Mouse (Mus musculus): ENCODE measurements around the gene Olfr288. TPM values are rescaled to one million over a fixed set of nuclear protein-coding genes. Genes with fewer than 3 reads are reported as not detected.
A peak's percentile ranks its signal among the peaks of the same experiment; 100 is the strongest.

The Olfr288 gene
- total RNA-seq, 1 experiment from 2014 or later = not detected

DNA sequence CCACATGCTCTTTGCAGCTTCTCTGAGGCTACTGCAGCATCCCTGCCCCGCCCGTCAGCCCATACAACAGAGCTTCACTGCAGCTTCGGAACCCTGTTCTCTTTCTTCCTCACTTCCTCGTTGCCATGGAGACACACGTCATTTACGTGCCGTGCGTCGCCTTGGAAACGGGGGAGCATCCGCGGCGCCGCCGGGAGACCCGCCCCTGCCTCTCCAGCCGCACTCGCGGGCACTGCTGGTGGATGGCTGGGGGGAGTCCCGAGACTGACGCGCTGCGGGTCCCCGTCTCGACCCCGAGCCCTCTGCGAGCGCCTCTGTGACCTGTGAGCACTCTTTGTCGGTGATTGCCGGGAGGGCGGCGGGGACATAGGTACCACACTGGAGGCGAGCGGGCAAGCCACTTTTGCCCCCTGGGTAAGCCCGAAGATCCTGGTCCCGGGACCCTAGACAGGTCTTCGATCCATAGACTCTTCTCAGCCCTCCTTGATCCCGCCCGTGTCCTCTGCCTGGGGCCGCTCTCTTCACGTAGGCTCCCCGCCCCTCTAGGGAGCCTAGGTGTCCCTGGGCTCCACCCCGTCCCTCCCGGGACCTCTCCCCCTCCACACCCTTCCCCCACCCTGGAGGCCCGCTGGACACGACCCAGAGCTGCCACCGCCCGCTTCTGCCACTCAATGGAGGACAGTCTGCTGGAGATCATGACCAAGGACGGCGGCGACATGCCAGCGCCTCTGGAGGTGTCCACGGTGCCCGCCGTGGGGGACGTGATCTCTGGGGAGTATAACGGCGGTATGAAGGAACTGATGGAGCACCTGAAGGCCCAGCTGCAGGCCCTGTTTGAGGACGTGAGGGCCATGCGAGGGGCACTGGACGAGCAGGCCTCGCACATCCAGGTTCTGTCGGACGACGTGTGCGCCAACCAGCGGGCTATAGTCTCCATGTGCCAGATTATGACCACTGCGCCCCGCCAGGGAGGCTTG is 27.4 kb downstream of the Olfr288 start:
- ATAC-seq (replicated peaks; ENCODE audit: low read depth, poor library complexity, severe bottlenecking) = peak; percentile 77

DNA sequence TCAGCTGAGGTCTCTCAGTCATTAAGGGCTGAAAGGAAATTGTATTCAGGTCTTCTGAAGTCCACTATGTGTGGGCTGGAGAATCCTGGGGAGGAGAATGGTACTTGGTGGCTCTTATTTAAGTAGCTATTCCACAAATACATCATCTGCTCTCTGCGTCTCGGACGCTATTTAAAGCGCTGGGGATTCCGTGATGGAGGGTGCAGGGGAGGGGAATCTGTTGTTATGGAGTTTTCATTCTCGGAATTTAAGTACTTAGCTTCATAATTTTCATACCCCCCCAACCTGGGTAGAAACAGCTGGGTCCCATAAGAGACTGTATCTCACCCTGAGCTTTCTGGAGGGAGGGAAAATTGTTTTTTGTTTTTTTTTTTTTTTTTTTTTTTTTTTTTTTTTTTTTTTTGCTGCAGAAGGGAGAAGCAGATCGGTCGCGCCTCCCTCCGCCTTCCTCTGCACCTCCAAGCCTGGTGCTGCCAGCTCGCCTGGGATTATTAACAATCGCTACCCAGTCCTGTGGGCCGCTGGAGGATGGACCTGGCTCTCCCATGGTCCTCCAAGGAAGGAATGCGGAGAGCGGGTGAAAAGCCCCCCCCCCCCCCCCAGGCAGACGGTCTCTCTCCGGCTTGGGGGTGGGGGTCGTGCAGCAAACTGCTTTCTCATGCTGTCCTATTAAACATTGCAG is 28.2 kb downstream of the Olfr288 start, which contains the start of gene Ccdc184:
Gene Ccdc184 (plus strand): TSS at position 196 of the 682 bp plus-strand sequence.
- no peak for ATAC-seq (replicated peaks; ENCODE audit: low read depth, poor library complexity, severe bottlenecking)

DNA sequence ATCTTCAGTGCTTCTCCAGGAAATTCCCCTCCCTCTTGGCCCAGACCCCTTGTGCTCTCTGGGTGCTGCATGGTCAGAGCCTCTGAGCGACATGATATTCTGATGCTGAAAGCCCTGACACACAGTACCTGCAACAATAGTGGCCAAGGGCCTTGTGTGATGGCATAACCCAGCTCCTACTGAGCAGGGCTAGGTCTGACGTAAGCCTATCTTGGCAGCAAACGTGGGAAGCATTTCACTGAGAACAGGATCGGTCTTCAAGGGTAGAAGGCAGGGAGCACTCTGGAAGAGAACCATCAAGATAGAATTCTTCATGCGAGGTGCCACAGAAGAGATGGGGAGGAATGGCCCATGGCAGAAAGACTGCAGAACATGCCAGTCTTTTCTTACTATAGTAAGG is 29.8 kb downstream of the Olfr288 start, which contains the start of gene Asb8:
Gene Asb8 (minus strand): TSS at position 101 of the 400 bp plus-strand sequence.
- ATAC-seq (replicated peaks; ENCODE audit: low read depth, poor library complexity, severe bottlenecking) = no peak

DNA sequence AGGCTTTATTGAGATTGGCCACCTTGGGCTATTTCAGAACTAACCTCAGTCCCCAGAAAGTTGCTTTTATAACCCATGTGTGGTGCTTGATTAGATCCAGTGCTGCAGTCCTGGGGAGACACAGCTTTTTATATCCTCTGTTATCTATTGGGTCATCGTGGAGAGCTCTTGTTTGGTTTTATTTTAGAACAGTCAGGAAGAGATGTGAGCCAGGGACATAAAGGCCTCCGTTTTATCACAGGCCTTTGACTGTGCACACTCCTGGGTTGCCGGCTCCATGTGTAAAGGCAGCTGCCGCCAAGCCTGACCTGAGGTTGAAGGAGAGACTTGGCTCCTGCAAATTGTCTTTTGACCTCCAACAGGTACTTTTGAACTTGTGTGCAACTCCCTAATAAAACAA is 32.8 kb downstream of the Olfr288 start:
- ATAC-seq (replicated peaks; ENCODE audit: low read depth, poor library complexity, severe bottlenecking) = no peak

DNA sequence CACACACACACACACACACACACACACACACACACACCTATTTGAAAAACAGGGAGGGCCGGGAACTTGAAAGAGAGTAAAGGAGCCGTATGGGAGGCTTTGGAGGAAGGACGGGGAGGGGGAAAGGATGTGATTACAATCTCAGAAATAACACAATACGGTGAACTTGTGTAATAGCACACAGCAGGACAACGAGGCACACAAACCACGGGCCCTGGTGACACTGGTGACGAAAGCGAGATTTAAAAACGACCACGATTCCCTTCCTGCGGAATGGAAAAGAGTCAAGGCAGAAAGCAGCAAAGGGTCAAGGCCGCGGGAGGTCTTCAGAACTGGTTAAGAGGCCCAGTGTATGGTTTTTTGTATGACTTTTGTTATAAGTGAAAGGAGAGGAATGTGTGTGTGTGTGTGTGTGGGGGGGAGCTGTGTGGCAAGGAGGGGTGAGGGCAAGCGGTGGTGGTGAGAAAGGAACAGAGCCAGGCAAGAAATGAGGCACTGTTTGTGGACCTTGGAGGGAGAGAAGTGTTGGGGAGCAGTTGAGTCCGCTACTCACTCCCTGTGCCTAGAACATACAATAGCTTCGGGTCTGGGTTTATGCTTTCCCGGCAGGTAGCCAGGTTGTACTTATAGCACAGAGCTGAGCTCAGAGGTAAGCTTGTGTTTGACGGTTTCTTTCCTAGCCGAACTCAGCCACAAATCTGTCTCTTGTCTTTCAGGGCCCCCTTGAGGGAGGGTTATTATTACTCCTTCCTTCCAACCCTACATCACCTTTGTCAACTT is 34.1 kb downstream of the Olfr288 start:
- no peak for ATAC-seq (replicated peaks; ENCODE audit: low read depth, poor library complexity, severe bottlenecking)

DNA sequence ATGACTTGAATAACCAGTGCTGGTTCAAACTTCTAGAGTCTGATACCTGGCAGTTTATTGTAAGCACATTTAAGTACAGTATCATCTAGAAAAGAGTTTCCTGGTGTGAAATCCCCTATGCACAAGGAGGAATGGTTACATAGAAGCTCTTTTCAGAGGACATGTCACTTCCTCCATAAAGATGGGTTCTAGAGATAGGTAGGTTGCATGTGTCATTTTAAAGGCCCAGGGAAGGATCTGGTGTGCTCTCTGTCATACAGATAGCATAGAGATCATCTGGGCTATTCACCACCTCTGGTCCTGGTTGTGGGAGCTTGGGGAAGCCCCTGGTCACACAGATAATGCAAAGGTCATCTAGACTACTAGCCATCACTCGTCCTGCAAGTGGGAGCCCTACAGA is 38.1 kb downstream of the Olfr288 start:
- no peak for ATAC-seq (replicated peaks; ENCODE audit: low read depth, poor library complexity, severe bottlenecking)

DNA sequence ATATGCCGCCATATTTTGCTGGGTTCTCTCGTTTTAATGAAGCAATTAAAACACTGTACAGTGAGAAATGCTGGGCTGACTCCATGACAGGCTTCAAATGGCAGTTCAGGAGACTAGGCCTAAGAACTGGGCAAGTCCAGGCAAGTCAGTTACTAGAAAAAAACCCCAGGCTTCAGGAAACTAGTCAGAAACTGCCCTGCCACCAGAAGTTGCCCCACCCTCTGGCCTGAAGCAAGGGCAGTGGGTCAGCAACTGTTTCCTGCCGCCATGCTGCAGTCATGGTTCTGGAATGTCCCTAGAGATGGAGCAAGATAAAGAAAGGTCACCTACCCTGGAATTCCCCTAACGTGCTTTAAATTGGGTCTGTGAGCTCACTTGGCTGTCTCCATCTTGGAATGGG is 39.4 kb downstream of the Olfr288 start:
- no peak for ATAC-seq (replicated peaks; ENCODE audit: low read depth, poor library complexity, severe bottlenecking)

DNA sequence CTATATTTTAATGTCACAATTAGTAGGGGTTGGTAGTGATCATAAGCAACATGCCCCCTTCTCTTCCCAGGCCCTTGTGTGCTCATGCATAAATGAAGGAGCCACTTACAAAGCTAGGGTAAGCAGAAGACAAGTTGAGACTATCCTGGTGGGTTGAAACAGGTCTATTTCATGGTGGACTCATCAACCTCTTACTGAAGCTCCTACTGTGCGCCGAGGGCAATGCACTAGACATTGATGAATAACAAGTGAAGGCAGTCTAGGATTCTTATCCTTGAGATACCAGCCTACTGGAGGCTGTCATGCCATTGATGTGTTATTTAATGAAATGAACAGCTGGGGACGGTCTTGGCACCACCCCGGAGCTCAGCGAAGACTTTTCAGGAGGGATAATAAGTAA is 40.1 kb downstream of the Olfr288 start:
- ATAC-seq (replicated peaks; ENCODE audit: low read depth, poor library complexity, severe bottlenecking) = no peak

DNA sequence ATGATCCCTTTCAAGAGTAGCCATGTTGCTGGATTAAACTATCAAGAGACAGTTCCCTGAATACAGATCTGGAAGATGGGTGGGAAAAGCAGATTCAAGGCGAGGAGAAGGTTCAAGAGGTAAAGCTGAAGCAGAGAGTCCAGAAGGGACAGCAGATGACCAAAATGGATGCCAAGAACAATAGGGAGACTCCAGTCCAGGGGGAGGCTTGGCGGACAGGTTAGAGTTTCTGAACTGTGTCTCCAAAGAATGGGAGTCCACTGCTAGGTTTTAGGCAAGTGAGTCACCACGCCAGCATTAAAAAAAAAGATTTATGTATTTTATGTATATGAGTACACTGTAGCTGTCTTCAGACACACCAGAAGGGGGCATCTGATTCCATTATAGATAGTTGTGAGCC is 40.7 kb downstream of the Olfr288 start:
- ATAC-seq (replicated peaks; ENCODE audit: low read depth, poor library complexity, severe bottlenecking) = no peak

DNA sequence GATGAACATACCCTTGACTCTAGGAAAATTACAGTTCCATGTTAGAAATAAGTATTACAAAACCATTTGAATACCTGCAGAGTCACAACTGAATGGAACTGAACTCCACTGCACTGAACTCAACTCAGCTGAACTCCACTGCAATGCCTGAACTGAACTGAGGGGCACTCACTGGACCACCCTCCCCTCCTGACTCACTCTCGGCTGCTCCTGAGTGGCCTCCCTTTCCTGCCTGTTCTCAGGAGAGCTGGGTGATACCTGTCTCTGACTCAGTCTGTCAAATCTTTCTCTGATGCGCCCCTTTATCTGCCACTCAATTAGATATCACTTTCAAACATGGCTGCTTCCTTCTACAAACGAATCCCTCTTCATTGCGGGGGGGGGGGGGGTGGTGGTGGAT is 41.2 kb downstream of the Olfr288 start:
- no peak for ATAC-seq (replicated peaks; ENCODE audit: low read depth, poor library complexity, severe bottlenecking)

DNA sequence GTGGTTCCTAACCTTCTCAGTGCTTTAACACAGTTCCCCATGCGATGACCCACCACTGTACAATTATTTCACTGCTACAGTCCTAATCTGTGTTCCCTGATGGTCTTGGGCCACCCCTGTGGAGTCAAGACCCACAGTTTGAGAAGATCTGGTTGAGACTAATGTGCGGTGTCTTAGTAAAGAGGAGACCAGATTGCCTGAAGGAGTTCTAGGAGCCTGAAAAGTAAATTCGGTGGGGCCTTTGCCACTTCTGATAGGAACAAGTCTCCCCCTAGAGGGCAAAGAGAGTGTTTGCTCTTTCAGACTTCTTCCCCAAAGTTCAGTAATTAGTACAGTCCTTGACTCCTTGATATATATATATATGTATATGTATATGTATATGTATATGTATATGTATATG is 41.7 kb downstream of the Olfr288 start:
- ATAC-seq (replicated peaks; ENCODE audit: low read depth, poor library complexity, severe bottlenecking) = peak; percentile 89

DNA sequence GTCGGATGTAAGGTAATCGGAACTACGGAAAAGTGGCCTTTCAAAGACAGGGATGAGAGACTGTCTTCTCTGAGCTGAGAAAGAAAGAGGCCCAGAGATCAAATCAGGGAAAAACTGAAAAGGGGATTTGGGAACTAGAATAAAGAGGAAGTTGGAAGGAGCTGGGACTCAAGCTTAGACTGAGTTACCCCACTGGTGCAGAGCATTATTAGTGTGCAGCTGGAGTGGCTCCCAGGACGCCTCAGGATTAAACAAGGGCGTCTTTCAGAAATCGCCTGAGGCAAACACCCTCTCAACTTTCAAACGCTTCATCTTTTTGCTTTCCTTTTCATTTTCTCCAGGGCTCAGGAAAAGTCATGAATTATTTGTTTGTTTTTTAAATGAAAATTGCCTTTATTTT is 42.4 kb downstream of the Olfr288 start:
- no peak for ATAC-seq (replicated peaks; ENCODE audit: low read depth, poor library complexity, severe bottlenecking)

DNA sequence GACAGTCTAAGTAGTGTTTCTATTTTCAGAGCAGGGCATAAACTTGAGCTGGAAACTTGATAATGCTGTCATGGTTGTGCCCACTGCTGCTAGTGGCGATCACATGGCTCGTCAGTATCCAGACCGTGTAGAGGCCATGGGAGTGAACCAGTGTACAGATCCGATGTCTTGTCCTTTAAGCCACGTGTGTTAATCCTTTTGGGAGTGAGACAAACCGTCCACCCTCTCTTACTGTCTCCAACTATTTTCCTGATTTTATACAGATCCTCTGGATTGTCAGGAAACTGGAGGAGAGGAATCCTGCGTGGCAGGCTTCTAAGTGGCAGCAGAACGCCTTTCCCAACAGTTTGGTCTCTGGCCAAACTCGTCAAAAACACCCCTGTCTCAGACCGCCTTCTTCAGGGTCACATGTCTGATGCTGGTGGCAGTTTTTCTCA is 46.2 kb downstream of the Olfr288 start:
- no peak for ATAC-seq (replicated peaks; ENCODE audit: low read depth, poor library complexity, severe bottlenecking)

DNA sequence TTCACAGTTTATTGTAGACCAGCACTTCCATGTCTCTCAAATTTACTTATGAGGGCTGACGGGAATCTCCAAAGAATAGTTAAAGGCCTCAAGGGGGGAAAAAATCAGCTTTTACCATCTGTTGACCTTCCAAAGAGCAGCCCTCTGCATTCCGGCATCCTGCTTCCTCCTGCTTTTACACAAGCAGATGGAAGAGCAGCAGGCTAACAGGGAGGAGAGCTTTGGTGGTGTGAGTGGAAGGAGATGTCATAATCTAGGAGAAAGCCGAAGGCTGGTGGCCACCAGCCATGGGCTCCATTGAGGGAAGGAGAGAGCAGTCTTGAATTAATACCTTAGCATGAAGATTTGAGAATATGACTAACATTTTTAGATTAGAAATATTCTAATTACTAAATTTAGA is 47.0 kb downstream of the Olfr288 start:
- ATAC-seq (replicated peaks; ENCODE audit: low read depth, poor library complexity, severe bottlenecking) = no peak

DNA sequence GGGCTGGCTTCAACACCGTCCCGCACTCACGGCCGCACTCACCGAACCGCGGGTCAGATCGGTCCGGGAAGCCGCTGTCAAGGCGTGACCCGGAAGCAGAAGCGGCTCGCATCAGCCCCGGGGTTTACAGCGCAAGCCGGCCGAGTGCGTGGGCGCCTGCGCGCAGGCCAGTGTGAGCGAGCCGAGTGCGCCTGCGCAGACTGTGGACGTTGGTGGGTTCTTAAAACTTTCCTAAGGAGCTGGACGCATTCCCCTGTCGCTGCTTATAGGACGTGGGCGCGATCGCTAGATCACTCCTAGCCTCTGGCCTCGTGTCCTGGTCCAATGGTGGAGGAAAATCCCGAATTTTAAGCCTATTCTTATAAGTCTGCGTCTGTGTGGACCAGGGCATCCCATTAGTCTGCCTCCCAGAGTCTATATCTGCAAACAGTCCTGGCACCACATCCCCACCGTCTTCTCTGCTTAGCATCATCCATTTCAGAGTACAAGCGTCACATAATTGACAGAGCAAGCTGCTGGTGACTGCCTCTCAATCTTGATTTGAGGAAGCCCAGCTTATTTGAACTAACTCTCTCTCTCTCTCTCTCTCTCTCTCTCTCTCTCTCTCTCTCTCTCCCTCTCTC is 49.7 kb downstream of the Olfr288 start:
- ATAC-seq (replicated peaks; ENCODE audit: low read depth, poor library complexity, severe bottlenecking) = peak; percentile 96

DNA sequence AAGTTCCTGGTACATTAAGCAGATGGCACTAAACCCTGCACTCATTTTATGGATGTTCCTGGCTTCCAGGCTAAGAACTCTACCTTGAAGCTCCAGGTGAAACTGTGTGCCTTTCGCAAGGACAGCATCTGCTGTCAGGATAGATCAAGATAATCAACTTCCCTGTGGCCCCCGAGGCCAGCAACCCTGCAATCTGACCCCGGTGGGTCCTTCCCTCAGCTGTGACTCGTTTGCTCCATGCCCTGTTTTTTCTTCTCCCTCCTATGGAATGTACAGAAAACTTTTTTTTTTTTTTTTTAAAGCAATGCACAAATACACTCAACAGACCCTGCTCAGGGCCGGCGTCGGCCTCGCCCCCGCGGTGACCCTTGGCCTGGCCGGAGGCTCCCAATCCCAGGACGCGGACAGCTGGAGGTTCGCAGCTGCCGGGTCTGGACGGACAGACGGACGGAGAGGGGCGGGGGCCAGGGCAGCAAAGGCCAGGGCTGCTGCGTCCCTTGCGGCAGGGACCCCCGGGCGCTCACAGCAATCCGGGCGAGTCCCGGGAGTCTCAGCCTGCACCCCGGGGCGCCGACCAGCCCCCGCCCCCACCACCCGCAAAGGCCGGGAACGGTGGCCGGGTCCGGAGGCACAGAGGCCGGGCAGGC is 50.4 kb downstream of the Olfr288 start:
- no peak for ATAC-seq (replicated peaks; ENCODE audit: low read depth, poor library complexity, severe bottlenecking)

DNA sequence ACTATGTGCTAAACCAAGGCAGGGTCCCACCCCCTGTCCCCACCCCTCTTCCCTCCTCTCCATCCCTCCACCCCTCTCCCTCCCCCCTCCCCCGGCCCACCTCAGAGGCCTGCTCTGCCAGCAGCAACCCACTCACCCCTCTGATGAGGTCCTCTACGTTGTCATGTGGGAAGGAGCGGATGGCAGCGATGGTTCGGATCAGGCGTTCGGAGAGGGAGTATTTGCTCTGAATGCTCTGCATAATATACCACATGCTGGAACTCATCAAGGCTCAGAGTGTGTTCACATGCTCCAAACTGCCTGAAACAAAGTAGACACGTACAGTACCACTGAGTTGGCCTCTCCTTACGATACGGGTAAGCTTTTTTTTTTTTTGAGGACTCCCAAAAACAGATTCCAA is 52.8 kb downstream of the Olfr288 start:
- no peak for ATAC-seq (replicated peaks; ENCODE audit: low read depth, poor library complexity, severe bottlenecking)

DNA sequence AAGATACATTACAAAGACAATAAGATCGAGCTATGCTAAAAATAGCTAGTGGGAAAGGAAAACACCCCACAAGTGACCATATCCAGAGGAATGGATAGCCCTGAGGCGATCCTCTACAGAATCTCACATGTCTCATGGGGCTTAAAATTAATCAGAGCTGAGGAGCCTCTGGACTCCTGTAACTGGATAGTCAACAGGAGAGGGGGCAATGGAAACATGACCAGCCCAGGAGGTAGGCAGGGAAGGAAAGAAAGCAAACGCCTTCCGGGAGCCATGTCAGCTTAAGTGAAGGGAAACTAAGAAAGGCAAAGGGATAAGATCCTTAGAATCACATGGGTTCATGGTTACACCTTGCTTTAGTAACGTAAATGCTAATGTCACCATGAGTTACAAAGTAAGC is 54.5 kb downstream of the Olfr288 start:
- ATAC-seq (replicated peaks; ENCODE audit: low read depth, poor library complexity, severe bottlenecking) = no peak

DNA sequence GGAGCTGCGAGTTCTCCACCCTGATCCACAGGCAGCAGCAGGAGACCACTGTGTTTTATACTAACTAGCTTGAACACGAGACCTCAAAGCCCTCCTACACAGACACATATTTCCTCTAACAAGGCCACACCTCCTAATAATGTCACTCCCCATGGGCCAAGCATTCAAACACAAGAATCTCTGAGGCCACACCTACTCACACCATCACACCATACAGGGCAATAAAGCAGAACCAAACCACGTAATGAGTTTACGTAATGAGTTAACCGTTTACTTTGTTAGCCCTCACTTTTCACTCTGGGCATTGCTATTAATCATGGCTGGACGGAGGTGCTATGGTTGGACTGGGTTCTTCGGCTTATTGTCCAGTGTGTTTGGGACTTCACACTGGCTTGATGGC is 55.6 kb downstream of the Olfr288 start:
- 0 out of 2 replicates have a peak, but pooled peaks have one; percentile 32 for ATAC-seq (replicated peaks; ENCODE audit: low read depth, poor library complexity, severe bottlenecking)

All from common myeloid progenitor, adult 5-6 weeks (primary cell).